ENCODE assay signal across 8 mouse cellular contexts in genomic region chr11:8405225-8405899, GRCm38 (mm10).
DNase-seq lines count a peak whose midpoint lies in the region; ATAC-seq and TF ChIP-seq lines count a peak whose summit lies in the region.

No protein-coding gene starts in this region.

- no peak overlapping the region for H3K4me3 ChIP-seq in heart, embryonic 11.5 days (ENCODE audit: low read depth, low read length)
- H3K4me3 ChIP-seq in kidney, adult 2 months (ENCODE audit: insufficient read depth, low read depth, low read length), result no peak overlapping the region
- no peak overlapping the region for H3K4me3 ChIP-seq in midbrain, embryonic 16.5 days (ENCODE audit: low read depth, low read length)
- no peak overlapping the region for H3K4me3 ChIP-seq in testis, adult 2 months (ENCODE audit: control insufficient read depth, low read depth, low read length)

- no peaks in the 10 kb centered on the region for H3K9me3 ChIP-seq in heart, embryonic 11.5 days (replicated peaks; ENCODE audit: control insufficient read depth, low read length)
- H3K9me3 ChIP-seq in midbrain, embryonic 16.5 days (replicated peaks; ENCODE audit: control insufficient read depth, low read length, poor library complexity, severe bottlenecking), result no peaks in the 10 kb centered on the region

- no peaks in the 10 kb centered on the region for H3K4me1 ChIP-seq in heart, embryonic 11.5 days (ENCODE audit: control insufficient read depth, insufficient read depth, low read length)
- no peaks in the 10 kb centered on the region for H3K4me1 ChIP-seq in kidney, adult 2 months (ENCODE audit: control insufficient read depth, insufficient read depth, low read length)
- no peaks in the 10 kb centered on the region for H3K4me1 ChIP-seq in midbrain, embryonic 16.5 days (ENCODE audit: control insufficient read depth, insufficient read depth, low read length)
- no peaks in the 10 kb centered on the region for H3K4me1 ChIP-seq in testis, adult 2 months (ENCODE audit: control insufficient read depth, insufficient read depth, low read length)

- intact Hi-C loops in gastrocnemius, postnatal 14 days (cut with DNase I; ENCODE audit: low total_unique reads), result loop anchor here (5.0 to 10.0 kb wide), 2 partner anchors 101 to 1193 kb away; partner anchors contain the start of gene Igfbp3
- intact Hi-C loops in left cerebral cortex, postnatal 4 days (cut with DNase I), result loop anchor here (5.0 kb wide), 1 partner anchor 1193 kb away; the partner anchor contains the start of gene Igfbp3

- H3K9ac ChIP-seq in heart, embryonic 11.5 days (ENCODE audit: low read depth, low read length), result no peak overlapping the region
- H3K9ac ChIP-seq in midbrain, embryonic 16.5 days (ENCODE audit: low read depth, low read length), result no peak overlapping the region

- no peaks in the 10 kb centered on the region for H3K27me3 ChIP-seq in heart, embryonic 11.5 days (ENCODE audit: control insufficient read depth, insufficient read depth, low read length)
- H3K27me3 ChIP-seq in kidney, adult 2 months (replicated peaks; ENCODE audit: control insufficient read depth, insufficient read depth, low read length), result no peaks in the 10 kb centered on the region
- no peaks in the 10 kb centered on the region for H3K27me3 ChIP-seq in midbrain, embryonic 16.5 days (ENCODE audit: control insufficient read depth, insufficient read depth, low read depth, low read length)
- H3K27me3 ChIP-seq in testis, adult 2 months (ENCODE audit: control insufficient read depth, insufficient read depth, low read length), result no peaks in the 10 kb centered on the region

- H3K27ac ChIP-seq in heart, embryonic 11.5 days (ENCODE audit: low read depth, low read length), result no peak overlapping the region
- no peak overlapping the region for H3K27ac ChIP-seq in kidney, adult 2 months (ENCODE audit: insufficient read depth, low read depth, low read length)
- no peak overlapping the region for H3K27ac ChIP-seq in midbrain, embryonic 16.5 days (ENCODE audit: low read length)
- H3K27ac ChIP-seq in testis, adult 2 months (ENCODE audit: control insufficient read depth, insufficient read depth, low read depth, low read length), result no peak overlapping the region

- ATAC-seq in heart, embryonic 11.5 days (replicated peaks; ENCODE audit: insufficient number of reproducible peaks, low FRiP score, low TSS enrichment), result no peak; the same call in 1 of the 2 replicates
- ATAC-seq in common myeloid progenitor, adult 5-6 weeks (replicated peaks; ENCODE audit: low read depth, poor library complexity, severe bottlenecking), result peak; percentile 90
- peak; percentile 90 for ATAC-seq in midbrain, embryonic 16.5 days

- no peaks in the 10 kb centered on the region for H3K36me3 ChIP-seq in heart, embryonic 11.5 days (ENCODE audit: control insufficient read depth, insufficient read depth, low read length)
- no peaks in the 10 kb centered on the region for H3K36me3 ChIP-seq in kidney, adult 2 months (ENCODE audit: control insufficient read depth, insufficient read depth, low read length)
- H3K36me3 ChIP-seq in midbrain, embryonic 16.5 days (ENCODE audit: control insufficient read depth, insufficient read depth, low read length), result no peaks in the 10 kb centered on the region
- H3K36me3 ChIP-seq in testis, adult 2 months (ENCODE audit: control insufficient read depth, insufficient read depth, low read length), result no peaks in the 10 kb centered on the region

- 27% methylated on average over 18 of the region's 18 CpGs for WGBS in heart, embryonic 11.5 days (ENCODE audit: insufficient replicate concordance)
- WGBS in kidney, adult 2 months, result 29% methylated on average over 18 of the region's 18 CpGs
- WGBS in midbrain, embryonic 16.5 days, result 27% methylated on average over 18 of the region's 18 CpGs

- DNase-seq in heart, adult 11 months, result peak; percentile 88
- peak; percentile 65 for DNase-seq in gastrocnemius, postnatal 14 days
- peak; percentile 53 for DNase-seq in kidney, adult 2 months
- peak; percentile 83 for DNase-seq in left cerebral cortex, postnatal 4 days

- no peak overlapping the region for H3K4me2 ChIP-seq in heart, embryonic 11.5 days
- no peak overlapping the region for H3K4me2 ChIP-seq in midbrain, embryonic 16.5 days (ENCODE audit: low read length)

- TF ChIP-seq POLR2A in kidney, adult 2 months (IDR thresholded peaks at IDR 0.05; ENCODE audit: low read depth, low read length), result no peak
- no peak for TF ChIP-seq POLR2A in testis, adult 2 months (IDR thresholded peaks at IDR 0.05; ENCODE audit: control insufficient read depth, low read depth, low read length)

- TF ChIP-seq CTCF in kidney, adult 2 months (conservative IDR thresholded peaks at IDR 0.05; ENCODE audit: insufficient read depth, insufficient read length, low read depth, low read length), result peak; percentile 79
- peak; percentile 77; the same call in 1 of the 2 replicates for TF ChIP-seq CTCF in testis, adult 2 months (IDR thresholded peaks at IDR 0.05; ENCODE audit: control insufficient read depth, insufficient read depth, insufficient replicate concordance, low read depth, low read length)
